Mouse (Mus musculus): Measurements from ENCODE around the gene Zcchc7. TPM values are rescaled to one million over a fixed set of nuclear protein-coding genes. Genes with fewer than 3 reads are reported as not detected.

Gene Zcchc7
- total RNA-seq, 2 experiments from 2014 or later, result 39.6 to 71.4 TPM

GRCm38 (mm10) chr4:44891344-44891743 is 135.7 kb downstream of the Zcchc7 start:
- intact Hi-C loops (cut with DNase I), result loop anchor here (10.0 kb wide), 1 partner anchor 137 kb away; the partner anchor contains the start of gene Zcchc7
- DNase-seq (ENCODE audit: low spot score in 2 of 2), result no peak

GRCm38 (mm10) chr4:44905651-44906271 is 150.1 kb downstream of the Zcchc7 start:
- DNase-seq (ENCODE audit: low spot score in 2 of 2), result no peak
- intact Hi-C loops (cut with DNase I), result loop anchor here (10.0 kb wide), 1 partner anchor 331 kb away; no protein-coding TSS in a partner anchor

GRCm38 (mm10) chr4:44906399-44906798 is 150.7 kb downstream of the Zcchc7 start:
- intact Hi-C loops (cut with DNase I), result loop anchor here (10.0 kb wide), 1 partner anchor 332 kb away; no protein-coding TSS in a partner anchor
- no peak for DNase-seq (ENCODE audit: low spot score in 2 of 2)

GRCm38 (mm10) chr4:44910065-44910464 is 154.4 kb downstream of the Zcchc7 start:
- no peak for DNase-seq (ENCODE audit: low spot score in 2 of 2)
- intact Hi-C loops (cut with DNase I), result no loop called here

- intact Hi-C loops (cut with DNase I), result no loop called here
- DNase-seq (ENCODE audit: low spot score in 2 of 2), result no peak
Measured at GRCm38 (mm10) chr4:44910857-44911256, 155.2 kb downstream of the Zcchc7 start.

GRCm38 (mm10) chr4:44917312-44917848 is 161.7 kb downstream of the Zcchc7 start:
- DNase-seq (ENCODE audit: low spot score in 2 of 2), result no peak
- intact Hi-C loops (cut with DNase I), result no loop called here

- DNase-seq (ENCODE audit: low spot score in 2 of 2), result no peak
- intact Hi-C loops (cut with DNase I), result no loop called here
Measured at GRCm38 (mm10) chr4:44917907-44918306, 162.2 kb downstream of the Zcchc7 start.

- intact Hi-C loops (cut with DNase I), result no loop called here
- DNase-seq (ENCODE audit: low spot score in 2 of 2), result no peak
Measured at GRCm38 (mm10) chr4:44920831-44921230, 165.2 kb downstream of the Zcchc7 start.

- no peak for DNase-seq (ENCODE audit: low spot score in 2 of 2)
- intact Hi-C loops (cut with DNase I), result no loop called here
Measured at GRCm38 (mm10) chr4:44922466-44923128, 166.9 kb downstream of the Zcchc7 start.

GRCm38 (mm10) chr4:44923129-44923481 is 167.4 kb downstream of the Zcchc7 start:
- intact Hi-C loops (cut with DNase I), result no loop called here

GRCm38 (mm10) chr4:44927934-44928333 is 172.3 kb downstream of the Zcchc7 start:
- intact Hi-C loops (cut with DNase I), result no loop called here
- no peak for DNase-seq (ENCODE audit: low spot score in 2 of 2)

More at GRCm38 (mm10) chr4:44923129-44923481, 167.4 kb downstream of the Zcchc7 start:
- no peak for DNase-seq (ENCODE audit: low spot score in 2 of 2)

- DNase-seq (ENCODE audit: low spot score in 2 of 2), result no peak
- intact Hi-C loops (cut with DNase I), result no loop called here
Measured at GRCm38 (mm10) chr4:44928790-44929189, 173.1 kb downstream of the Zcchc7 start.

- intact Hi-C loops (cut with DNase I), result no loop called here
- no peak for DNase-seq (ENCODE audit: low spot score in 2 of 2)
Measured at GRCm38 (mm10) chr4:44930406-44930805, 174.7 kb downstream of the Zcchc7 start.

- intact Hi-C loops (cut with DNase I), result no loop called here
- peak in 1 of 2 experiments; percentile 9 for DNase-seq (ENCODE audit: low spot score in 2 of 2)
Measured at GRCm38 (mm10) chr4:44931732-44932131, 176.1 kb downstream of the Zcchc7 start.

- intact Hi-C loops (cut with DNase I), result no loop called here
- no peak for DNase-seq (ENCODE audit: low spot score in 2 of 2)
Measured at GRCm38 (mm10) chr4:44938359-44939340, 183.0 kb downstream of the Zcchc7 start.

GRCm38 (mm10) chr4:44939576-44940249 is 184.0 kb downstream of the Zcchc7 start:
- DNase-seq (ENCODE audit: low spot score in 2 of 2), result no peak
- intact Hi-C loops (cut with DNase I), result no loop called here

GRCm38 (mm10) chr4:44940286-44940685 is 184.6 kb downstream of the Zcchc7 start:
- no peak for DNase-seq (ENCODE audit: low spot score in 2 of 2)
- intact Hi-C loops (cut with DNase I), result no loop called here

GRCm38 (mm10) chr4:44942237-44942636 is 186.6 kb downstream of the Zcchc7 start:
- DNase-seq (ENCODE audit: low spot score in 2 of 2), result no peak
- intact Hi-C loops (cut with DNase I), result no loop called here

- intact Hi-C loops (cut with DNase I), result no loop called here
- DNase-seq (ENCODE audit: low spot score in 2 of 2), result no peak
Measured at GRCm38 (mm10) chr4:44943480-44943879, 187.8 kb downstream of the Zcchc7 start.

Data from left cerebral cortex, postnatal 36 days (tissue).